Mouse (Mus musculus) midbrain, embryonic 12.5 days (tissue): ENCODE results near the gene Zscan4e. TPM values are rescaled to one million over a fixed set of nuclear protein-coding genes. Genes with fewer than 3 reads are reported as not detected.
"Not testable (repeated sequence)": the region's sequence is repeated elsewhere in the genome, so short reads cannot be mapped to it uniquely, and the experiment has no call there.

Experiments used
- ATAC-seq: fragments of 200-750 bp; cut with Nextera tagmentation; 2 replicates; pipeline ENCODE4 v1.8.0; 2017; ENCODE audit warnings: low read depth, moderate TSS enrichment, moderate library complexity; ENCODE audit not compliant: low FRiP score
- H3K27ac ChIP-seq: fragments of 300-500 bp; sonication (generic); replicated peaks from 2 replicates; pipeline ENCODE4 v1.5.1; 2016; ENCODE audit warnings: mild to moderate bottlenecking
- H3K27me3 ChIP-seq: fragments of 300-500 bp; sonication (generic); 2 replicates; pipeline ENCODE4 v1.6.1; 2016; ENCODE audit warnings: mild to moderate bottlenecking
- H3K36me3 ChIP-seq: fragments of 300-500 bp; sonication (generic); 2 replicates; pipeline ENCODE4 v1.6.1; 2016
- H3K4me1 ChIP-seq: fragments of 300-500 bp; sonication (generic); 2 replicates; pipeline ENCODE4 v1.6.1; 2016
- H3K4me2 ChIP-seq: fragments of 300-500 bp; sonication (generic); replicated peaks from 2 replicates; pipeline ENCODE4 v1.6.1; 2016; ENCODE audit warnings: mild to moderate bottlenecking, moderate library complexity
- H3K4me3 ChIP-seq: fragments of 300-500 bp; sonication (generic); 2 replicates; pipeline ENCODE4 v1.5.1; 2016; ENCODE audit warnings: mild to moderate bottlenecking
- H3K9ac ChIP-seq: fragments of 300-500 bp; sonication (generic); replicated peaks from 2 replicates; pipeline ENCODE4 v1.6.1; 2016; ENCODE audit warnings: mild to moderate bottlenecking, moderate library complexity
- H3K9me3 ChIP-seq: fragments of 300-500 bp; sonication (generic); 2 replicates; pipeline ENCODE4 v1.6.1; 2016; ENCODE audit warnings: mild to moderate bottlenecking
- microRNA-seq: library from miRNA; unstranded; fragments of <30 nt; microRNA quantifications from one replicate; pipeline ENCODE4, GENCODE M21; 2017
- polyA plus RNA-seq: library from polyadenylated mRNA; unstranded; fragments of >200 nt; fragmentation: Nextera tagmentation; extraction: Ambion mirVana; gene quantifications from 2 replicates; pipeline ENCODE4 v1.2.1, GENCODE M21; 2016

The Zscan4e gene
- polyA plus RNA-seq = not detected in 2 replicates

- not testable (repeated sequence) for H3K4me2 ChIP-seq, H3K27me3 ChIP-seq, H3K36me3 ChIP-seq, H3K4me1 ChIP-seq, ATAC-seq, H3K27ac ChIP-seq, H3K4me3 ChIP-seq, H3K9ac ChIP-seq, H3K9me3 ChIP-seq
Observed at GRCm38 (mm10) chr7:11310582-11310981, at the start of gene Zscan4e. Gene Zscan4e, minus strand, starts transcription at chr7:11310682.

Small RNAs within 50 kb of the gene (microRNA-seq; reads per million reads assigned to microRNA genes)
- gene Gm23087 = not detected
- gene Gm26248 = not detected

Other genes with a start within 250 kb of the Zscan4e start
- gene Zscan4-ps1, start 241.0 kb downstream of the Zscan4e start, polyA plus RNA-seq = not detected in 2 replicates
- not detected in 2 replicates for gene Zscan4d, start 144.5 kb downstream of the Zscan4e start, polyA plus RNA-seq
- gene Zscan4f, start 87.2 kb upstream of the Zscan4e start, polyA plus RNA-seq = not detected in 2 replicates
- not detected in 2 replicates for gene Zscan4-ps2, start 203.6 kb upstream of the Zscan4e start, polyA plus RNA-seq